ENCODE assay signal across 10 mouse cellular contexts in genomic region chr16:30939903-30940302, GRCm38 (mm10).
A peak's percentile ranks its signal among the peaks of the same experiment; 100 is the strongest.
DNase-seq lines count a peak whose midpoint lies in the region; ATAC-seq and TF ChIP-seq lines count a peak whose summit lies in the region.
"Had no signal": no experiment of that assay in that cellular context is flagged by ENCODE, and none has a peak within 500 bp of the region (broad histone marks: within the 10 kb centered on the region; RNA-seq: fewer than 3 reads in every experiment).

No protein-coding gene starts in this region.

- no peak overlapping the region for H3K4me3 ChIP-seq in kidney, adult 2 months (ENCODE audit: insufficient read depth, low read depth, low read length)
- no peak overlapping the region for H3K4me3 ChIP-seq in kidney, embryonic 14.5 days (ENCODE audit: low read length)
- no peak overlapping the region for H3K4me3 ChIP-seq in intestine, embryonic 16.5 days (ENCODE audit: low read length)
- H3K4me3 ChIP-seq in layer of hippocampus, adult 2 months, result no peak overlapping the region
- no peak overlapping the region for H3K4me3 ChIP-seq in midbrain, embryonic 16.5 days (ENCODE audit: low read depth, low read length)
- H3K4me3 ChIP-seq: erythroblast, embryonic 14.5 days; stomach, embryonic 15.5 days had no signal

- ATAC-seq in kidney, embryonic 14.5 days (ENCODE audit: low FRiP score, low TSS enrichment), result no peak
- peak; percentile 46; the same call in 1 of the 2 replicates for ATAC-seq in intestine, embryonic 16.5 days
- no peak for ATAC-seq in activated CD4-positive, CD25-positive, alpha-beta regulatory T cell, adult 4 months
- no peak for ATAC-seq in midbrain, embryonic 16.5 days

- peak; percentile 78 for DNase-seq in kidney, adult 2 months
- DNase-seq in adipocyte (ENCODE audit: low spot score), result peak; percentile 85
- peak; percentile 67 for DNase-seq in lung, postnatal 36 days
- DNase-seq in layer of hippocampus, adult 2 months (ENCODE audit: low spot score in 2 of 2), result no peak

- peak overlapping the region; percentile 1; the same call in 1 of the 2 replicates for H3K27ac ChIP-seq in kidney, adult 2 months (ENCODE audit: insufficient read depth, low read depth, low read length)
- no peak overlapping the region for H3K27ac ChIP-seq in kidney, embryonic 14.5 days (ENCODE audit: low read depth, low read length)
- H3K27ac ChIP-seq in intestine, embryonic 16.5 days (ENCODE audit: low read length), result 0 out of 2 replicates have a peak overlapping the region, but pooled peaks have one; percentile 16
- no peak overlapping the region for H3K27ac ChIP-seq in layer of hippocampus, adult 2 months
- H3K27ac ChIP-seq in midbrain, embryonic 16.5 days (ENCODE audit: low read length), result no peak overlapping the region
- H3K27ac ChIP-seq: stomach, embryonic 15.5 days had no signal

- no peaks in the 10 kb centered on the region for H3K9me3 ChIP-seq in kidney, embryonic 14.5 days (ENCODE audit: control insufficient read depth, low read length)
- H3K9me3 ChIP-seq in intestine, embryonic 16.5 days (ENCODE audit: control insufficient read depth, low read length), result no peaks in the 10 kb centered on the region
- H3K9me3 ChIP-seq in midbrain, embryonic 16.5 days (replicated peaks; ENCODE audit: control insufficient read depth, low read length, poor library complexity, severe bottlenecking), result no peaks in the 10 kb centered on the region
- H3K9me3 ChIP-seq: stomach, embryonic 15.5 days had no signal

- H3K4me2 ChIP-seq in kidney, embryonic 14.5 days (replicated peaks; ENCODE audit: low read depth, low read length), result no peak overlapping the region
- no peak overlapping the region for H3K4me2 ChIP-seq in intestine, embryonic 16.5 days (ENCODE audit: low read depth, low read length)
- no peak overlapping the region for H3K4me2 ChIP-seq in midbrain, embryonic 16.5 days (ENCODE audit: low read length)
- H3K4me2 ChIP-seq: stomach, embryonic 15.5 days had no signal

- no peak overlapping the region for H3K9ac ChIP-seq in kidney, embryonic 14.5 days (ENCODE audit: low read depth, low read length)
- H3K9ac ChIP-seq in intestine, embryonic 16.5 days (ENCODE audit: low read depth, low read length), result no peak overlapping the region
- no peak overlapping the region for H3K9ac ChIP-seq in midbrain, embryonic 16.5 days (ENCODE audit: low read depth, low read length)
- H3K9ac ChIP-seq: stomach, embryonic 15.5 days had no signal

- no peak for TF ChIP-seq POLR2A in kidney, adult 2 months (IDR thresholded peaks at IDR 0.05; ENCODE audit: low read depth, low read length)

- TF ChIP-seq CTCF in kidney, adult 2 months (conservative IDR thresholded peaks at IDR 0.05; ENCODE audit: insufficient read depth, insufficient read length, low read depth, low read length), result no peak
- TF ChIP-seq CTCF in layer of hippocampus, adult 2 months (conservative IDR thresholded peaks at IDR 0.05), result no peak

- no peaks in the 10 kb centered on the region for H3K36me3 ChIP-seq in kidney, adult 2 months (ENCODE audit: control insufficient read depth, insufficient read depth, low read length)
- no peaks in the 10 kb centered on the region for H3K36me3 ChIP-seq in kidney, embryonic 14.5 days (ENCODE audit: control insufficient read depth, insufficient read depth, low read length)
- H3K36me3 ChIP-seq in intestine, embryonic 16.5 days (ENCODE audit: control insufficient read depth, insufficient read depth, low read length), result no peaks in the 10 kb centered on the region
- no peaks in the 10 kb centered on the region for H3K36me3 ChIP-seq in midbrain, embryonic 16.5 days (ENCODE audit: control insufficient read depth, insufficient read depth, low read length)
- H3K36me3 ChIP-seq: stomach, embryonic 15.5 days had no signal

- WGBS in kidney, adult 2 months, result 25% methylated on average over 3 of the region's 3 CpGs
- WGBS in kidney, embryonic 14.5 days, result 7% methylated on average over 3 of the region's 3 CpGs
- 22% methylated on average over 3 of the region's 3 CpGs for WGBS in intestine, embryonic 16.5 days
- WGBS in midbrain, embryonic 16.5 days, result 6% methylated on average over 3 of the region's 3 CpGs

- peaks cover 7% of the 10 kb centered on the region for H3K4me1 ChIP-seq in kidney, adult 2 months (ENCODE audit: control insufficient read depth, insufficient read depth, low read length)
- H3K4me1 ChIP-seq in kidney, embryonic 14.5 days (ENCODE audit: control insufficient read depth, insufficient read depth, low read length), result peaks cover 7% of the 10 kb centered on the region
- H3K4me1 ChIP-seq in intestine, embryonic 16.5 days (ENCODE audit: control insufficient read depth, insufficient read depth, low read length), result no peaks in the 10 kb centered on the region; the same call in 1 of the 2 replicates
- no peaks in the 10 kb centered on the region for H3K4me1 ChIP-seq in midbrain, embryonic 16.5 days (ENCODE audit: control insufficient read depth, insufficient read depth, low read length)

- H3K27me3 ChIP-seq in kidney, adult 2 months (replicated peaks; ENCODE audit: control insufficient read depth, insufficient read depth, low read length), result no peaks in the 10 kb centered on the region
- no peaks in the 10 kb centered on the region for H3K27me3 ChIP-seq in kidney, embryonic 14.5 days (ENCODE audit: control insufficient read depth, insufficient read depth, low read length)
- H3K27me3 ChIP-seq in intestine, embryonic 16.5 days (replicated peaks; ENCODE audit: control insufficient read depth, insufficient read depth, low read length), result no peaks in the 10 kb centered on the region
- no peaks in the 10 kb centered on the region for H3K27me3 ChIP-seq in midbrain, embryonic 16.5 days (ENCODE audit: control insufficient read depth, insufficient read depth, low read depth, low read length)
- H3K27me3 ChIP-seq: stomach, embryonic 15.5 days had no signal

Comparison
In these comparisons a context has a peak if more than half of its experiments do, and no peak if none do; other contexts are left out.
1. H3K27ac ChIP-seq: peak in kidney, adult 2 months (single experiment) and intestine, embryonic 16.5 days (single experiment); none in kidney, embryonic 14.5 days (single experiment), layer of hippocampus, adult 2 months (single experiment) and midbrain, embryonic 16.5 days (single experiment).
2. DNase-seq: peak in kidney, adult 2 months (single experiment), adipocyte (single experiment) and lung, postnatal 36 days (single experiment); none in layer of hippocampus, adult 2 months (0 of 2).